Mouse (Mus musculus): ENCODE data around the gene Il21r.
A peak's percentile ranks its signal among the peaks of the same experiment; 100 is the strongest.

Gene Il21r

GRCm38 (mm10) chr7:125603185-125603631 is at the start of gene Il21r:
Il21r (plus strand) TSS chr7:125603429.
- peak; percentile 57 for DNase-seq

DNA sequence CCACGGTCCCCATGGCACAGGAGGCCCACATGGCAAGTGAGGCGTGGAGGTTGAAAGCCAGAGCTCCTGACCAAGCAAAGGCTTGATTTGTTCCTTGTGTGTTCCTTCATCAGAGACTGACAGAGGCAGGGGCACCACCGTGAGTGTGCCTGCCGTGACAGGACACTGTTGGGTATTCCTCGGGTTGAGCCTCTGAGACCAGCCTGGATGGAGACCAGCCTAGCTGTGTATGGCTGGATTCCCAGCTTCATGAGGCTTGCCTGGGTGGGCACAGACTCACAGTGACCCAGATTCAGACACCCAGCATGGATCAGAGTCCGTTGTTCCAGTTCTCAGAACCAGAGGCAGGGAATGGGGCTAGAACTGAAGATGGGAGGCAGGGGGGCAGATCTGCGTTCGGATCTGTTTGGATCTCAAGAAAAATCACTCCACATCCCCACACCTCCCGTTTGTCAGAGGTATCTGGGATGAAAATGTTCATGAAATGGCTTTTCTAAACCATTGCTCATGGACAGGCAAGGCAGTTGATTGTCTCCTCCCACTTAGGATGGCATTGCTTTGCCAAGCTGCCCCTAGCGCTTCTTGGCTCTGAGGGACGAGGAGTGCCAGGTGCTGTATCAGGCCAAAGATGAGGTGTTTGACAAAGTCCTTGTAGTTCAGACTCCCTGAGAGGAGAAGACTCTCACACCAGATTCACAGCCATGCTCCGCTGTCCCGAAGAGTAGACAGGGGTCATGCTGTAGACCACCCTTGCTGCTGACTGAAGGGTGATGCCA is 49.4 kb upstream of the Il21r start:
- no peak for DNase-seq

GRCm38 (mm10) chr7:125554456-125555114 is 48.6 kb upstream of the Il21r start:
- no peak for DNase-seq

DNA sequence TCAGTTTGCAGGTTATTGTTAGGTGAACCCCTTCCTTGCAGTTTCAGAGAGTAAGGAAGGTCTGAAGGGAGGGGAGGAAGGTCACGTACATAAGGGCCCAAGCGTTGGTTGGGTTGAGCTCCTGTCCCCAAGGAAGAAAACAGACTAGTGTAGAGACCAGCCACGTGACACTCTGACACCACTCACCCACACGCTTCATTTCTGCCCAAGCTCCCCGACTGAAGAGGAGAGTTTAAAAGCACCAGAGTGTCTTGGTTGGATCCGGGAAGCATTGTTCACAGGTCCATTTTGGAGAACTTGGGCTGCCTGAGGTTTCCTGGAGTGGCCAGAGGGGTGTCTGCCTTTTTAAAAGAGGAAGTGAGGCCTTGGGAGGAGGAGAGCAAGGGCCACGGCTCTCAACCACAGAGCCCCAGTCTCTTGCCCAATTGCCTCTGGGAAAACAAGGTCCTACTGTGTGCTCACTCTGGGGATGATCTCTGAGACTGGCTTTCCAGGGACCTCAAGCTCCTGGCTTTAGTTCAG is 47.8 kb upstream of the Il21r start:
- DNase-seq, result peak; percentile 70

- DNase-seq, result no peak
Observed at GRCm38 (mm10) chr7:125556096-125556495, 47.1 kb upstream of the Il21r start.

- DNase-seq, result no peak
Observed at GRCm38 (mm10) chr7:125556865-125557264, 46.4 kb upstream of the Il21r start.

- DNase-seq, result no peak
Observed at GRCm38 (mm10) chr7:125558401-125558945, 44.8 kb upstream of the Il21r start.

GRCm38 (mm10) chr7:125558997-125559396 is 44.2 kb upstream of the Il21r start:
- DNase-seq, result peak; percentile 73

DNA sequence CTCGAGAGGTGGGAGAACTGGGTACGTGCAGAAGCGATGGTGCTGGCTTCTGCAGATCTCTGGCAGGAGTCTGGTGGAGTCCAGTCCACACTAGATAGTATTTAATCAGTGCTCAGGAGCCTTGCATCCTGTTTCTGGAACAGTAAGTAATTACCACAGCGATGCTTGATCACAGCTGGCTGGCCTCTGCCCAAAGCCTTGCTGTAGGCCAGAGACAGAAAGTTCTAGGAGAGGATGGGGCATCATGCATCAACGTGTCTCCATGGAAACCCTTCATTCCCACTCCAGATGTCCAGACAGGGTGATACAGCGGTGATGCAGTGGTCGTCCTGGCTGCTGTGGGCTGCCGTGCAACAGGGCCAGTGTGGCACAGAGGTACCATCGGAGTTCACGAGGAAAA is 43.7 kb upstream of the Il21r start:
- peak; percentile 67 for DNase-seq

- DNase-seq, result peak; percentile 94
Observed at GRCm38 (mm10) chr7:125560146-125560785, 43.0 kb upstream of the Il21r start.

DNA sequence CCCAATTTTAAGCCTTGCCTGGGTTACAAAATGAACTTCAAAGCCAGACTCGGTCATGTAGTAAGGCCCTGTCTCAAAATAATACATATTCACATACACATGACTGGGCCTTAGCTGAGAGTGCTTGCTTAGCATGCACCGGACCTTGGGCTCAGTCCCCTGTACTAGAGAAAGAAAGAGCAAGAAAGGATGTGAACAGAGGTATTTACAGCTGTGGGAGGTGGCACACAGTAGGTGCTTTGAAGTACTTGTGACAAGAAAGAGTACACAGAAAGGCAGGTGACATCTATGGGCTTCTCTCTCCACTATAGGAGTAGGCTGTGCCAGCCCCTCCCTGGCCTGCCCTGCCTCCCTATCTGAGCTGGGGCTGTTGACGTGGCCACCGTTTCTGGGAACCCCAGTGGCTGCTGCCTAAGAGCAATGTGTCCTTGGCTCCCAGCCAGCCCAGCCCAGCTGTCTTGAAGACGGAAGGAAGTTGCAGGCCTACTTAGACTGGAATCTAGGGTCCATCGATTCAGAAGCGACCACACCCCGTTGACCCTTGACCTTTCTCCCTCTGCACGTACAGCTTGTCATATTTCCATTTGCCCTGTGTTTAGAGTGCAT is 42.0 kb upstream of the Il21r start:
- peak; percentile 98 for DNase-seq

- no peak for DNase-seq
Observed at GRCm38 (mm10) chr7:125562413-125562812, 40.8 kb upstream of the Il21r start.

GRCm38 (mm10) chr7:125563093-125563492 is 40.1 kb upstream of the Il21r start:
- no peak for DNase-seq

- DNase-seq, result no peak
Observed at GRCm38 (mm10) chr7:125564316-125565024, 38.8 kb upstream of the Il21r start.

DNA sequence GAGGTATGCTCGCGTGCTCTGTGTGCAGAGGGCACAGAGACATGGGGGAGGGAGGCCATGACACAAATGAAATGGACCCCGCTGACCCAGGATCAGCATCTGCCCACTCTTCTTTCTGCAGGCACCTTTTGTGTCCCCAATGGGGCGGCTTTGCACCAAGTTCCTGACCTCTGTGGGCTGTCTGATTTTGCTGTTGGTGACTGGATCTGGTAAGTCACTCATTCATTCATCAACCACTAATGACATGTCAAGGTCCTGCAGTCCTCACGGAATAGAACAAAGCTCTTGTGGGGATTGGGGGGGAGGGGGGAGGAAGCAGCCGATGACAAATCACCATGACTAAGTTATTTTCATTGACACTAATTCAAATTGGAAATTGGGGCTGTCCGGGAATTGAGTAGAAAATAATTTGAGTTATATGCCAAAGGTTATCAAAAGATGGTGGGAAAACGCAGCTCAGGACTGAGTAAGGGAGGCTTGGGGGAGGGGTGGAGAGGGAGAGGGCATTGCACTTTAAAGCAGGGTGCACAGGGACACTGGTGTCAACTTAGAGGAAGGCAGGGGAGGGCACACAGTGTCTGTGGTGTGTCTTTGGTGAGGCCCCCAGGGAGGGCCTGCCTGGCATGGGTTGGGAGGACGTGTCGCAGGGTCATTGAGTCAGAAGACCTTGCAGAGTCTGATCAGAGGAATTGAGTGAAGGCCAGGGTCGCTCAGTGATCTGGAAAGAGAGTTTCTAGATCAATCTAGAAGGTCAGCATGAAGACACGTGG is 37.5 kb upstream of the Il21r start:
- DNase-seq, result no peak

GRCm38 (mm10) chr7:125566420-125566819 is 36.8 kb upstream of the Il21r start:
- peak; percentile 72 for DNase-seq

DNA sequence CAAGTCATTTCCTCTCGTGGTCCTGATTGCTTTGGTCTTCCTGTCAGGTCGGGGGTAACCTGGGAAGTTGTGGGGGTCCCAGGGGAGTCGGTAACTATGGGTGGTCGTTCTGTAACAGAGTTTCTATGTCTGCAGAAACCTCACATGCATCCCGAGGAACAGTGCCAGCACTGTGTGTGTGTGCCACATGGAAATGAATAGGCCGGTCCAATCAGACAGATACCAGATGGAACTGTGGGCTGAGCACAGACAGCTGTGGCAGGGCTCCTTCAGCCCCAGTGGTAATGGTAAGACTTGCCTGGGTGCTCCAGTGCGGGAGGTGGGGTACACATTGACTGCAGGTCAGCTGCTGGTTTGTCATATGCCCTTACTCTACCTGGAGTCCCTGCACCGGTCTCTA is 34.3 kb upstream of the Il21r start:
- DNase-seq, result no peak

DNA sequence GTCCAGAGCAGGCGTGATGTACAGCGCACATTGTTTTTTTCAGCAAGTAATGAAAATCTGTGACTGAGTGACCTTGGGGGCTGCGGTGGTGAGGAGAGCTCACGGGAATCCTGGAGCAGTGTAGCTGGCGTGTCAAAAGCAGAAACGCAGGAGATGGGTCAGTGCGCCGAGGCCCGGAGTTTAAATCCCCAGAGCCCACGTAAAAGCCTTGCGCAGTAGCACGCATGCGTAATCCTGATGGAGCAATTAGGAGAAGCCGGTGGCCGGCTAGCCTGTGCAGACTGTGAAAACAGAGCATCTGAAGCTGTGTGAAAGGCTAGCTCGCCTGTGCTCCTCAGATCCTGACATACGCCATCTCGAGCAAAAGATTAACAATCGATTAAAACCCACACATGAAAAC is 31.3 kb upstream of the Il21r start:
- no peak for DNase-seq

DNA sequence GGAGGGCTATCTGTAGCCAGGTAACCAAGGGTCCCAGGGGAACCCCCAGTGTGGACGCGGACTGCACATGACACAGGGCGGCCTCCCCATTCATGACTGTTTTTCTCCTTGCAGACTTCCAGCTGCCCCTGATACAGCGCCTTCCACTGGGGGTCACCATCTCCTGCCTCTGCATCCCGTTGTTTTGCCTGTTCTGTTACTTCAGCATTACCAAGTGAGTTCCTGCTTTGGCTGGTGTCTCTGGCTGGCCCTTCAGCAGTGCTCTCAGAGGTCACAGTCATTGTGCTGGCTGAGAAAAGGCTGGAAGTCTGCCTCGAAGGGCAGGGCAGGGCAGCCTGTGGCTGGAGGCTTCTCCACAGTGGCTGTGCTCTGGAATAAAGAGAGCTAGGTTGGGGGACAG is 30.5 kb upstream of the Il21r start:
- DNase-seq, result peak; percentile 56

DNA sequence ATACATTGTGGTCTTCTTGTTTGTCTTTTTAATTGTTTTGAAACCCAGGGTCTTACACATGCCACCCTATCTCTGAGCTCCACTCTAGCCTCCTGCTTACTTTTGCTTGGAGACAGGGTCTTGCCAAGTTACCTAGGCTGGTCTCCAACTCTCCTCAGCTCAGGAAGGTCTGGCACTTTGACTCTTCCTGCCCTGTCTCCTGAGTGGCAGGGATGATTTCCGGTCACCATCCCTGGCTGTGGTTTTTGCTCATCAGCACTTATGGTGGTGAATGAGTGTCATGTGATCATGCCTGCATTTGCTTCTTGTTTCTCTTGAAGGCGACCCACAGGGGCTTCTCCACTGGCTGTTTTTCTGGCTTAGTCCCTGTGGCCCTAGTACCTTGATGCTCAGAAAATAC is 29.4 kb upstream of the Il21r start:
- no peak for DNase-seq

GRCm38 (mm10) chr7:125574832-125575231 is 28.4 kb upstream of the Il21r start:
- DNase-seq, result no peak
